Mouse (Mus musculus): ENCODE results near the gene Farp1. TPM values are rescaled to one million over a fixed set of nuclear protein-coding genes. Genes with fewer than 3 reads are reported as not detected.

Gene Farp1
- total RNA-seq, 1 experiment from 2014 or later: 0.50 TPM

DNA sequence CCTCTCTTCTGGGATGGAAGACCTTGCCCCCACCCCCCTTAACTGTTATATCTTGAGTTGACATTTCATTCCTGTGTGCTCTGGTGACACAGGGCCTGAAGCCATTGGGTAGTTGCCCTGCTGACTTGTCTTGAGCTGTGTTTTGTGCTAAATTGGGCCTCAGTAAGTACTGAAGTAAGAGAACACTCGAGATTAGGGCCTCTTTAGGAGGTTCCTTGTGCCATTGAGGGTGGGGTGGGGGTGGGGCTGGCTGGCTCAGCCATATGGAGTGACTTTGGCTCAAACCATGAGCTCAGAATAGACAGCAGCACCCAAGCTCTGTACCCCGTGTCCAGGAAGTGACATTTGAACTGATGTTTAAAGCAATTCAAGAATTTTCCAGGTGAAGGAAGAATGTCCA, 65.8 kb downstream of the Farp1 start:
- ATAC-seq (replicated peaks; ENCODE audit: low read depth, poor library complexity, severe bottlenecking): no peak

GRCm38 (mm10) chr14:121101531-121101930, 66.5 kb downstream of the Farp1 start:
- no peak for ATAC-seq (replicated peaks; ENCODE audit: low read depth, poor library complexity, severe bottlenecking)

GRCm38 (mm10) chr14:121102599-121102998, 67.6 kb downstream of the Farp1 start:
- ATAC-seq (replicated peaks; ENCODE audit: low read depth, poor library complexity, severe bottlenecking): no peak

DNA sequence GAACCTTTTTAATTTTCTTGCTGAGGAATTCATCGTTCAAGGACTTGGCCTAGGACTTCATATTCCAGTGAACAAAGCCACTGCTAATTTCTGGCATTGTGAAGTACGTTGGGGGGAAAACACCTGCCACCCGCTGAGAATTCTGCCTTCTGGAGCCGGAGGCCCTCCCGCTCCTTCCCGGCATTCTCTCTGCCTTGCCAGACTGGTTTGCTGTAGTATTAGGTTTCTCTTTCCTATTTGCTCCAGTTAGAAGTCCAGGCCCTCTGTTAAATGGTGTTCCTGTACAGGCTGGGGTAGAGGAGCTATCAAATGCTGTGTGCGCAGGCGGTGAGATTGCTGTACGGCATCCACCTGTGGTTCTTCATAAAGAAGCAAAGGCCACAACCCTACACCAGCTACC, 68.5 kb downstream of the Farp1 start:
- ATAC-seq (replicated peaks; ENCODE audit: low read depth, poor library complexity, severe bottlenecking): no peak

GRCm38 (mm10) chr14:121104760-121105329, 69.8 kb downstream of the Farp1 start:
- ATAC-seq (replicated peaks; ENCODE audit: low read depth, poor library complexity, severe bottlenecking): no peak

DNA sequence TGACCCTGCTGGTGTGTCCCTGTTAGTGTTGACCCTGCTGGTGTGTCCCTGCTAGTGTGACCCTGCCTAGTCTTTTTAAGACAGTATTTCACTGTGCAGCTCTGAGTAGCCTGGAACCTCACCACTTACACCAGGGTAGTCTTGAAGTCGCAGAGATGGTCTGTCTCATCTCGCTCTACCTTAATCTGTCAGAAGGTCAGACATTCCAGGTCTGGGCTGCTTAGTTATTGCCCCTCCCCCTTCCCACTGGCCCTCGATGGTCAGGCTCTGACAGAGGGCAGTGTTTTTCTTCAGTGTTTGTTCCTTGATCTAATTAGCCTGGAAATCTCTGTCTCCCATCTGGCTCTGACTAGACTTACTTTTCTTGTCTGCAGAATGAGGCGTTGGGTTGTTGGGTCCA, 71.9 kb downstream of the Farp1 start:
- no peak for ATAC-seq (replicated peaks; ENCODE audit: low read depth, poor library complexity, severe bottlenecking)

GRCm38 (mm10) chr14:121107707-121108285, 72.8 kb downstream of the Farp1 start:
- ATAC-seq (replicated peaks; ENCODE audit: low read depth, poor library complexity, severe bottlenecking): no peak

- ATAC-seq (replicated peaks; ENCODE audit: low read depth, poor library complexity, severe bottlenecking): no peak
These were observed 73.6 kb downstream of the Farp1 start for GRCm38 (mm10) chr14:121108439-121109115.

DNA sequence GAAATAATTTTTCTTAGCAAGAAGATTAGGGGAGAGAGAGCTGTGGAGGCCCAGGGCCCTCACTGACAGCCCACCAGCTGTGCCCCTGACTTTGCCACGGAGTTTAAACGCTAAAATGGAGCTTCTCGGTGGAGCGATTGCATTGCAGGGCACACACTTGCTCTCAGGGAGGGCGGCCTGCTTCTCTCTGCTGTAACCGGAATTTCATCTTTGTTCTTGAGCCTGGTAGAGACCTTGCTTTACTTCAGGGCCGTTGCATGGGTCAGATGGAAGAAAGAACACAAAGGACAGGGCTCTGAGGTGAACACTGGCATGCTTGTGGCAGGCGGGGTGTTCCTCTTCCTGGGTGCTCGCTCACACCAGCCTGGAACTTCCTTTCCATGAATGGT, 74.1 kb downstream of the Farp1 start:
- ATAC-seq (replicated peaks; ENCODE audit: low read depth, poor library complexity, severe bottlenecking): no peak

DNA sequence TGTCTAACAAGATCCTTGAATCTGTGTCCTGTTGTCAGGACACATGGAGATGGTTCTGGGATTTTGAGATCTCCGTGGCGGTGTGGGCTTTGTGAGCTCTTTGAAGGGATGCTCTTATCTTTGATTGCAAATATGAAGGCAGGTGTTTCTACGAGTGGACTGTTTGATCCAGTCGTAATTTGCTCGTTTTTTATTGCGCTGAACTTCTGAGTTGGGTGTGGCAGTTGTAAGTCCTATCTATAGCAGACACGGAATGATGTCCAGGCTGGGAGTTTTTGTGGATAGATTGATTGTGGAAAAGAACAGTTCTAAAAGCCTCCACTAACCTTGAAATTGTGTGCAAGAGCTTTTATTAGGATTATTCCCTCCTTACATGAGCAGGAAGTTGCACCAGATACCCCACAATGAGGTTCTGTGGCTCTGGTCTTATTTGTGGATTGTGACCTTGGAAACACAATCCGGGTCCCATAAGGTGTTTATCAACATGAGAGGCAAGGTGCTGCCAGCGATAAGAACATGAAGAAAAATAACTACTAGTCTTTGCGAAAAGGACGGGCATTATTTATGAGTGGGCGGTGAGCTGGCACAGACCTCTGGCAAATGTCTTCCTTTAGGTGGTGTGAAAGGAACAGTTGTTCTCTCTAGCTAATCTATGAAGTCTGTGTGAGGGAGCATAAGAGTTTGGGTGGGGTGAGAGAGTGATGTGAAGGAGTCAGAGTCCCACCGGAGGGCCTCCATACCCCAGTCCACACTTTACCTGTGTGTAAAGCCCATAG, 75.7 kb downstream of the Farp1 start:
- 0 out of 2 replicates have a peak, but pooled peaks have one; percentile 25 for ATAC-seq (replicated peaks; ENCODE audit: low read depth, poor library complexity, severe bottlenecking)

- no peak for ATAC-seq (replicated peaks; ENCODE audit: low read depth, poor library complexity, severe bottlenecking)
These were observed 77.1 kb downstream of the Farp1 start for GRCm38 (mm10) chr14:121112061-121112460.

DNA sequence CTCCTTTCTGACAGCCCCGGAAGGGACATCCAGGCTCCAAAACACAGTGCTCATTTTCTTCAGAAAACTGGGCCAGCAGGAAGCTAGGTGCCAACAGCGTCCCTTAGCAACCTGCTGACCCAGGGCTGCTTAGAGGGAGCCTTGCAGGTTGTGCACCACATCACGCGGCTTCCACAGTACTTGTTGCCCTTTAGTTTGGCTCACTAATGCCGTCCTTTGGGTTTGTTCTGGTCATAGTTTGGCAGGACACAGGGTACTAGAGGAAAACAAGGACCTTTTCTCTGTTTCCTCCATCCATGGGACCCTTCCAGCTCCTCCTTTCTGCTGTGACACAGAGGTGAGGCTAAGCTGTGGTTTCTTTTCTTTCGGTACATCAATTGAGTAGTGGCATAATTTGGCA, 78.8 kb downstream of the Farp1 start:
- ATAC-seq (replicated peaks; ENCODE audit: low read depth, poor library complexity, severe bottlenecking): no peak

DNA sequence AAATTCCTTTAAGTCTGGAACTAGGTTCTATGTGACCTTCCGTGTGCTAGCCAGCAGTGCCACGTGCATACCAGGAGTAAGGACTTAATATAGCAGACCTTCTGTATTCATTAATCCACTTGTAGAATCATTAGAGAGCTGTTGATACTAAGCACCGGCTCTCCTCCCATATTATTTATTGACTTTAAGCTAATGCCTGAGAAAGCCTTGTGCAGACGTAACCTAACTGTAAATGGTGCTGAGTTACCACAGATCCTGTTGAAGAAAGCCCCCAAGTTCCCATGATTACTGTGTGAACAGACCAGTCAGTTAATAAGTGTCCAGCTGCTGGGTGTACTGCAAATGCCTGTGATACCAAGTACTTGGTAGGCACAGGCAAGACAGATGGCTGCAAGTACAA, 81.7 kb downstream of the Farp1 start:
- ATAC-seq (replicated peaks; ENCODE audit: low read depth, poor library complexity, severe bottlenecking): no peak

GRCm38 (mm10) chr14:121118860-121119259, 83.9 kb downstream of the Farp1 start:
- peak; percentile 77 for ATAC-seq (replicated peaks; ENCODE audit: low read depth, poor library complexity, severe bottlenecking)

DNA sequence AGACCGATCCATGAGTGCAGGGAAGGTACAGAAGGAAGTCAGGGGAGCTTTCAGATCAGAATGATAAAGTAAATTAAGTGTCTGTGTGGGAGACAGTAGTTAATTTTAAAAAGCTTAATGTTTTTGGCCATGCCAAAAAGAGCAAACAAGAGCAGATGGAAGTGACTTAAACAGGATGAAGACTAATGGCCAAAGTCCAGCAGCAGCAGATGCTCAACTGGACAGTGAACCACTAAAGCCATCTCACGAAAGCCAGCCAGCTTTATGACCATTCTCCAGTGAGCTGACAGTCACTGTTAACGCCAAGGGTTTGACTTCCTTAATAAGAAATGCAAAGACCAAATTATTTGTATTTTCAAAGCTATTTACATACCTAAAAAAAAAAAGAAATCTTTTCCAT, 86.7 kb downstream of the Farp1 start:
- ATAC-seq (replicated peaks; ENCODE audit: low read depth, poor library complexity, severe bottlenecking): no peak

DNA sequence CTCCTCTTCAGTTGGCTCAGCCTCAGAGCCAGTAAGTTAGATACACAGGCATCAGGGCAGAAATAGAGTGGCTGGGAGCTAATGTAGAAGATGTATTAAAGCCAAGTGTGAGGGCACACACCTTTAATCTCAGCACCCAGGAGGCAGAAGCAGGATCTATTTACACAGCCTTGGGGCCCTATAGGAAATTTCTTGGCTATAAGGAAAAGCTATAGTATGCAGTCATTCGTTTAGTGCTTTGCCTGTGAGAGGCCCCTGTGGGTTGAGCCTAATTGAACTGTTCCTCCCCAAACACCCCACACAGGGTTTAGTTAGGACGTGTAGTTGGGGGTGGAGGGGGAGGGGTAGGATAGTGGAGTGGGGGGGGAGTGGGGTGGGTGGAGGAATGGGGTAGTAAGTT, 87.9 kb downstream of the Farp1 start:
- ATAC-seq (replicated peaks; ENCODE audit: low read depth, poor library complexity, severe bottlenecking): no peak

DNA sequence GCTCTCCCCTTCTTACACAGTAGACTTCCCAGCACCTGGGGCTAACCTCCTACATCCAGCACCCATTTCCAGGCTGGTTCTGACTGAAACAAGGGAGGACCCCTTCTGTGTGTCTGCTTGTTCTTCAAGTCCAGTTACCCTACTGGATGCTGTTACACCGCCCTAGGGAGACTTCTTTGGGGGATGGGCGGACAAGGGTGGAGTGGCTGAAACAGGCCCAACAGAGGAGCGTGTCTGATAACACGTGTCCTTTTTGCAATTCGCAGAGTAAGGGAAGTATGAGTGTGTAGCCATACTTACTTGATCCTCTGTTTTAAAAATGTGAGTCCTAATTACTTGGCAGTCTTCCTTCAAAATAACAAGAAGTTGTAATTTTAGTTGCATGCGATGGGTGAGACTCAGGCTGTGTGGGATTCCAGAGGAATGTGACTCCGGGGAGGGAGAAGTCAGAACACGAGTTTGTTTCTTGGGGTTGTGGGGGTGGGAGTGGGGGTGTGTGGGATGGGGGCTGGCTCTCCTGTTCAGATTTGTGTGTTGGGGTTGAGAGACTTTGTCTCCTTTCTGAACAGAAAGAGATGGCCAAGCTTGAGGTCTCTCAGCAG, 89.5 kb downstream of the Farp1 start:
- no peak for ATAC-seq (replicated peaks; ENCODE audit: low read depth, poor library complexity, severe bottlenecking)

DNA sequence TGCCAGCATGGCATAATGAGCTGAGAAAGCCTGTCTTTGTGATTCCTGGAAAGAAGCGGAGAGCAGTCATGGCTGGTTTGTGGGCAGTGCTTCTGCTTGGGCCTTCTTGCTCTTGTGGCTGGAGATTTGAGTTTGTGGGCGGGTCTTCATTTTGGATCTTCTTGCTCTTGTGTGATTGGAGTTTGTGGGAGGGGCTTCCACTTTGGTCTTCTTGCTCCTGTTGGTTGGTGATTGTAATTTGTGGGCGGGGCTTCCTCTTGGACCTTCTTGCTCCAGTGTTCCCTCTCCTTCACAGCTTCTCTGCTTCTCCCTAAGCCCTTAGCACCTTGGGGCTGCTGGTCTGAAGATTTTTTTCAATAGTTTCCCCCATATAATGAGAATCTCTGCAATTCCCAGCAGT, 90.7 kb downstream of the Farp1 start:
- ATAC-seq (replicated peaks; ENCODE audit: low read depth, poor library complexity, severe bottlenecking): no peak

DNA sequence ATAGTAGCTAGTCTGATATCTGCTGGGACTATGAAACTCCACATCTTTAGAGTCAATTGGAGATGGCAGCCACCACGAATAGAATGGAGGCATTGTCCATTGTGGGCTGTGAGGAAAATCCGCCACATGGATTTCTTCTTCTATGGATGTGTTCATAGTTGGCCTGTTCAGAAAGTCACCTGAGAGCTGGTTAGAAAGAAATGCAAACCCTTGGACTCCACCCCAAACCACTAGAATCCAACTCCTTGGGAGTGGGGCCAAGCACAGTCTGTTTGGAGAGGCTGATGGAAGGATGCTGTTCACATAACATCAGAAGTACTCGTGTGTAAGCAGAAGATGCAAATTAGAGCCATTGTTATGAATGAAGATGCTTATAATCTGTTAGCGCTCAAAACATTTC, 91.3 kb downstream of the Farp1 start:
- ATAC-seq (replicated peaks; ENCODE audit: low read depth, poor library complexity, severe bottlenecking): no peak

GRCm38 (mm10) chr14:121128858-121129800, 94.1 kb downstream of the Farp1 start:
- no peak for ATAC-seq (replicated peaks; ENCODE audit: low read depth, poor library complexity, severe bottlenecking)
